Mouse (Mus musculus): ENCODE measurements around the gene Cyp46a1. TPM values are rescaled to one million over a fixed set of nuclear protein-coding genes. Genes with fewer than 3 reads are reported as not detected.

Gene Cyp46a1
- polyA plus RNA-seq, 1 experiment from 2014 or later: 25.4 TPM

Other genes starting within 250 kb of the Cyp46a1 start
- gene Setd3, start 155.1 kb upstream of the Cyp46a1 start, polyA plus RNA-seq (2014; fragmentation: Nextera tagmentation; extraction: Ambion mirVana): 90.6 and 91.9 TPM in 2 replicates
- gene Ccnk, start 154.8 kb upstream of the Cyp46a1 start, polyA plus RNA-seq (2014; fragmentation: Nextera tagmentation; extraction: Ambion mirVana): 3.7 and 6.0 TPM in 2 replicates
- 15.3 and 17.3 TPM in 2 replicates for gene Ccdc85c, start 59.0 kb upstream of the Cyp46a1 start, polyA plus RNA-seq (2014; fragmentation: Nextera tagmentation; extraction: Ambion mirVana)
- gene Hhipl1, start 28.1 kb upstream of the Cyp46a1 start, polyA plus RNA-seq (2014; fragmentation: Nextera tagmentation; extraction: Ambion mirVana): 2.0 and 2.3 TPM in 2 replicates
- gene Eml1, start 36.6 kb downstream of the Cyp46a1 start, polyA plus RNA-seq (2014; fragmentation: Nextera tagmentation; extraction: Ambion mirVana): 48.9 and 82.8 TPM in 2 replicates
- gene Evl, start 220.3 kb downstream of the Cyp46a1 start, polyA plus RNA-seq (2014; fragmentation: Nextera tagmentation; extraction: Ambion mirVana): 252 and 265 TPM in 2 replicates